Mouse (Mus musculus): ENCODE measurements around the gene Echdc2.

DNA sequence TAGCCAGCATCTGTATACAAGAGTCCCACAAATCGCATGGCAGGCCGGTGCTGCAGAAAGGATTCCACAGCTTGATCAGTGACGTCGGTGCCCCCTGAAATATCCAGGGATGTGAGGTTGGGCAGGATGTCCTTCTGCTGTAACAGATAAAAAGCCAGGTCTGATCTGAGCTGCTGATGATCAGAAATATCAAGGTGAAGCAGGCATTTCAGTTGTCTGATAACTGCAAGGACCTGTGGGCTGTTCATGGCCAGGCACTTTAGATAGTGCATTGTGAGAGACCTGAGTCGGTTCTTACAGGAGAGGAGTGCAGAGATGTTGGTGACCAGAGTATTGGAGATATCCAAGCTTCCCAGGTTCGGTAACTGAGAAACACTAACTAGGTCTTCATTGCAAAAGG lies 39.4 kb downstream of the Echdc2 start:
- TF ChIP-seq POLR2A (IDR thresholded peaks at IDR 0.05; ENCODE audit: low read depth, low read length) (no peak), CTCF (conservative IDR thresholded peaks at IDR 0.05; ENCODE audit: insufficient read depth, insufficient read length, low read depth, low read length) (no peak)

All from kidney, adult 2 months (tissue).